Mouse (Mus musculus) bone marrow macrophage, adult 2 months (primary cell): ENCODE results near the gene Nxph1. TPM values are rescaled to one million over a fixed set of nuclear protein-coding genes. Genes with fewer than 3 reads are reported as not detected.

Experiments used
- H3K27ac ChIP-seq: 2 replicates; pipeline ENCODE4 v1.5.1; 2012; ENCODE audit warnings: low read depth, low read length; ENCODE audit not compliant: insufficient read depth
- H3K4me1 ChIP-seq: 2 replicates; pipeline ENCODE4 v1.6.1; 2012; ENCODE audit warnings: low read length; ENCODE audit not compliant: control insufficient read depth, insufficient read depth
- H3K4me3 ChIP-seq: 2 replicates; pipeline ENCODE4 v1.5.1; 2012; ENCODE audit warnings: mild to moderate bottlenecking, low read length, moderate library complexity; ENCODE audit not compliant: insufficient read depth
- CTCF ChIP-seq: IDR thresholded peaks from 2 replicates; pipeline ENCODE4 v1.5.1; 2012; ENCODE audit warnings: low read depth, mild to moderate bottlenecking, low read length, moderate library complexity
- POLR2A ChIP-seq: IDR thresholded peaks from 2 replicates; pipeline ENCODE4 v1.6.1; 2012; ENCODE audit warnings: mild to moderate bottlenecking, low read depth, low read length, borderline replicate concordance
- polyA plus RNA-seq: library from polyadenylated mRNA; stranded (reverse); fragments of >200 nt; gene quantifications from 2 replicates; pipeline ENCODE4 v1.2.4, GENCODE M21; 2012; ENCODE audit not compliant: missing spikeins, insufficient read depth, insufficient read length

Nxph1 gene
- polyA plus RNA-seq, 1 experiment: not detected

DNA sequence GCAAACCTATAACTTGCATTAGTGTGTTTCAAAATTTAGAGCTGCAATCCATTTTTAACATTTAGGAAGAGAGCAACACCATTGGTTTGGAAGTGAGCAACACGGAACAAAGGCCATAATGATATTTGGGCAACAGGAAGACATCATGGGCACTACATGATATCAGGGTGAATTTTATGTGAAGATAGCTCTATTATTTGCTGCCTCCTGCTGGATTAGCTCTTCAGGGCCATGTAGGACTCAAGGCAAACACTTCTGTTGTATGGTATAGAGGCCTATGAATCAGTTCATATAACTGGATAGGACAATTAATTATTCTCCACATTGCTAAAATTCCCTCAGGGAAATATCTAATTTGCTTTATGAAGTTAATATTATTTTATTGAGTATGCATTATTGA is 91.1 kb downstream of the Nxph1 start:
- H3K4me3 ChIP-seq: no peak overlapping the region
- H3K27ac ChIP-seq: no peak overlapping the region
- no peaks in the 10 kb centered on the region for H3K4me1 ChIP-seq
- TF ChIP-seq CTCF (no peak), POLR2A (no peak)

DNA sequence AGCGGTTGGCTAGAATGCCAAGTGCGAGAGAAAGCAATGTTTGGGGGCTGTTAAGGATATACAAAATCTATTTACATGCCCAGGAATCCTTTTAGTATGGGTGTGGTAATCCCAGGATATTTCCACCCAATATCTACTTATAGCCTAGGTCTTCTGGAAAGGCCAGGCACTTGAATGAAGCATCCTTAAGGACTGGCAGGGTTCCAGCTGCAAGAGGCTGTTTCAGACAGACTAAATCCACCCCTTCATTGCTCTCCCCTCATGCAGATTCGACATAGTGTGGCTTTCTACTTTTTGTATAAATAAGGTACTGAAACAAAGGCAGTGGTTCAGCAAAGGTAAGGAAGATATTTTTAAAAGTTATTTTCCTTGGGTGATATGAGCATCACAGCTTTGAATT is 92.8 kb downstream of the Nxph1 start:
- TF ChIP-seq POLR2A: no peak
- TF ChIP-seq CTCF: no peak
- no peak overlapping the region for H3K4me3 ChIP-seq

DNA sequence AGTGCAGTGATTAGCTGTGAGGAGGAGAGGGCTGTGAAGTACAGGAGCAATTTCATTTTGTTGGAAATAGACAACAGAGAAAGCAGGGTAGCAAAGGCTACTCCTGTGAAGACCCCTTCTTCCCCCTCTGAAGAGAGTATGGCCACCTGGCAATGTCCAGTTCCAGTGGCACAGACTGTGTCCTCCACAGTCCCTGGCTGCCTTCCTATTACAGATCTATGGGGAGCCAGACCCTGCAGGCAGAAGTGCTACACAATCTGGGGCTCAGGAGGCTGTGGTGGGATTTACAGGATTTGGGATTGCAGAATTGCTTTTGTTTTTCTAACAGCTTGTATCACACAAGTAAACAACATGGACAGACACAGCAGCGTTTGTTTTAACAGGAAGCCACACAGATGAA is 94.2 kb downstream of the Nxph1 start:
- no peak for TF ChIP-seq CTCF
- TF ChIP-seq POLR2A: no peak
- H3K27ac ChIP-seq: no peak overlapping the region
- no peak overlapping the region for H3K4me3 ChIP-seq
- H3K4me1 ChIP-seq: no peaks in the 10 kb centered on the region

More for the DNA sequence above, 92.8 kb downstream of the Nxph1 start:
- Histone ChIP-seq H3K27ac (no peak overlapping the region), H3K4me1 (no peaks in the 10 kb centered on the region)

DNA sequence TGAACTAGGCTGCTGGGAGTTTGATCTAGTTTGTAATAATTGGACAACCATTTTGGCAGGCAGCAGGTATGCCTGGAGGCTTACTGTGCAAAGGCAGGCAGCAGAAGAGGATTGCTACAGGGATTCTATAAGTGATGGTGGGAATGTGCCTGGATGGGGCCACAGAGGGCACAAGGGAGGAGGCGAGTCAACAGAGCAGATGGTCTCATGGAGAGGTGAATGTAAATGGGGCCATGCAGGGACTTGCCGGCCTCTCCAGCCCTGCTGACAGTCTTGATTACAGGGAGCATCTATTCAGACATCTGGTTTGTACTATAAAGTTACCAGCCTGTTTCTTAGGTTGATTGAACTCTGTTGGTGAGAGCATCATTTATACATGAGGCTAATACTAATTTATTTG is 98.6 kb downstream of the Nxph1 start:
- no peaks in the 10 kb centered on the region for H3K4me1 ChIP-seq
- no peak overlapping the region for H3K4me3 ChIP-seq
- H3K27ac ChIP-seq: no peak overlapping the region
- TF ChIP-seq POLR2A: no peak
- TF ChIP-seq CTCF: no peak

DNA sequence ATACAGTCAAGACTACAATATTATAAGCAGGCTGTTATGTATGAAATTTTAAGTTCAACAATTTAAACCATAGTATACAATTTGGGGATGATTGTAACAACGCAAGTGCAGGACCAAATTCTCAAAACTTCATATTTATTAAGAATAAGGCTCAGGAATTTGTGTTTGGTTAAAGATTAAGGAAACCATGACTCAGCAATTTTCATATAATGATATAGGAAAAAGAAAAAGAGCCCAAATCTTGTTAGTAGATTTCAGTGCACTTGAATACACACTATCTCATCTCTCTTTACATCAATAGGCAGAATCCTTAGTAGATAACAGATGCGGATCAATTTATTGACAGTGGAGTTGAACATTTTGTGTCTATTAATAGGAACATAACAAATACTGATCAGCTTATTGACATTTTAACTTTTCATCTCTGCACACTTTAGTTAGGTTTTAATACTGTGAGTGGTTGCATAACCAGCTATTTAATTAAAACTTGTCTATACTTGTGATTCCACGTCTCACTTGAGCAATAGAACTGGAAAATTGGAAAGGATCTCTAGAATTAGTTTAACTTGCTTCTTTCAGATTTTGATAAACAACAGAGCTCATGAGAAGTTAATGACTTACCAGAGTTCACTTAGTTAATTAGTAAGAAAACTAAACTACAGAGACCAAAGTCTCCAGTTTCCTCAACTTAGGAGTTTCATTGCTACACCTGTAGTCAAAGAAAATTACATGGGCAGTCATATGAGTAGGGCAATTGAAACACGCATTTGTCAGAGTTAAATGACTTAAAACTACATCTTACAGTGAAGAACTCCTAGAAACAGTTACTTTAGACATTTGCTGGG is 113.3 kb downstream of the Nxph1 start:
- no peaks in the 10 kb centered on the region for H3K4me1 ChIP-seq
- no peak overlapping the region for H3K27ac ChIP-seq
- no peak for TF ChIP-seq POLR2A
- TF ChIP-seq CTCF: no peak
- no peak overlapping the region for H3K4me3 ChIP-seq

DNA sequence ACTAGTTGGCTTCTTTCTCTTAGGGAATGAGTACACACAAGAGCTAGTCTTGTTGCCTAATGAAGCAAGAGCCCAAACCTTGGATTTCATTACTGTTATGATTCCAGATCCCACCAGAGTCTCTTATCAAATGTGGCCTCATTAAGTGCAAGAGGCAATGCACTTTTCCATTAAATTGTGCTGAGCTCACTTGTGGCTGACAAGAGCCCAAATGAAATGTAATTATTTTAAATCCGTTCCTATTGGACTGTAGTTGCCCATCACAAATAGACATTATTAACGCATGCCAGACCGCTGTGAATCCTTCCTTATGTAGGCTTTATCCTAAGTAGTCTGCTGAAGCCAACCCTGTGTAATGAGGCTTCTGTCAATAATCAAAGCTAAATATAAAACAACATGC is 118.2 kb downstream of the Nxph1 start:
- H3K4me1 ChIP-seq: no peaks in the 10 kb centered on the region
- no peak overlapping the region for H3K27ac ChIP-seq
- H3K4me3 ChIP-seq: no peak overlapping the region
- no peak for TF ChIP-seq POLR2A
- no peak for TF ChIP-seq CTCF

DNA sequence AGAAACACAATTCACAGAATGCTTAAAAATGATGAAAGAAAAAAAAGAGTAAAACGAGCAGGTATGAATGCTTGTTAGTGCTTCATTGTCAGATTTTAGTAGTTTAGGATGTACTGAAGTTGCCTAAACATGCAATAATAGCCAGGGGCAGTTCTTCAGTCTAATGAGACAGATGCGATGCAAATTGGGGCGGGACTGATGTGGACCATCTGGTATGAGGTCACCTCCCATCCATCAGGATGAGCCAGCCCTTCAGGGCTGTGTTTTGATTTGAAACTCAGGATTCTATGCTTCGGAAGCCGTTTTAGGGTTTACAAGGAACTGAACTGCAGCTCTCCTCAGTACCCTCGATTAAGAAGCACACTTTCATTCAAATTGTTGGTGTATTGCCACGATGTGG is 121.7 kb downstream of the Nxph1 start:
- TF ChIP-seq CTCF (no peak), POLR2A (no peak)
- no peak overlapping the region for H3K4me3 ChIP-seq
- H3K27ac ChIP-seq: no peak overlapping the region
- no peaks in the 10 kb centered on the region for H3K4me1 ChIP-seq

DNA sequence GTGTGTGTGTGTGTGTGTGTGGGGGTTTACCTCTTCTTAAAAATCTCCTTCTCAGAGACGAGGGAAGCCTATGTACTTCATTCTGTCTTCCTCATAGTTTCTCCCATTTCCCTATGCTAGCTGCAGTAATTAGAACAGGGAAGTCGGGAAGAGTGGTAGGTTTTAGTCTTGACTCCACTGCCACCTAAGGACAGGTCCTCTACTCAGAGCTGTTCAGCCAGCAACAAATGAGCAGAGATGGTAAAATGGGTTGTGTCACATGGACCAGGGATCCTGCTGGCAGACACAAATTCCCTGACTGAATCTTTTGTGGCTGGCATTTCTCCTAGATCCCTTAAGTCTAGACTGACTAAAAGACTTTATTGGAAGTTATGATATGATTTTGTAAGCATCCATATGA is 128.2 kb downstream of the Nxph1 start:
- TF ChIP-seq CTCF (no peak), POLR2A (no peak)
- H3K4me1 ChIP-seq: no peaks in the 10 kb centered on the region
- no peak overlapping the region for H3K4me3 ChIP-seq
- H3K27ac ChIP-seq: no peak overlapping the region

DNA sequence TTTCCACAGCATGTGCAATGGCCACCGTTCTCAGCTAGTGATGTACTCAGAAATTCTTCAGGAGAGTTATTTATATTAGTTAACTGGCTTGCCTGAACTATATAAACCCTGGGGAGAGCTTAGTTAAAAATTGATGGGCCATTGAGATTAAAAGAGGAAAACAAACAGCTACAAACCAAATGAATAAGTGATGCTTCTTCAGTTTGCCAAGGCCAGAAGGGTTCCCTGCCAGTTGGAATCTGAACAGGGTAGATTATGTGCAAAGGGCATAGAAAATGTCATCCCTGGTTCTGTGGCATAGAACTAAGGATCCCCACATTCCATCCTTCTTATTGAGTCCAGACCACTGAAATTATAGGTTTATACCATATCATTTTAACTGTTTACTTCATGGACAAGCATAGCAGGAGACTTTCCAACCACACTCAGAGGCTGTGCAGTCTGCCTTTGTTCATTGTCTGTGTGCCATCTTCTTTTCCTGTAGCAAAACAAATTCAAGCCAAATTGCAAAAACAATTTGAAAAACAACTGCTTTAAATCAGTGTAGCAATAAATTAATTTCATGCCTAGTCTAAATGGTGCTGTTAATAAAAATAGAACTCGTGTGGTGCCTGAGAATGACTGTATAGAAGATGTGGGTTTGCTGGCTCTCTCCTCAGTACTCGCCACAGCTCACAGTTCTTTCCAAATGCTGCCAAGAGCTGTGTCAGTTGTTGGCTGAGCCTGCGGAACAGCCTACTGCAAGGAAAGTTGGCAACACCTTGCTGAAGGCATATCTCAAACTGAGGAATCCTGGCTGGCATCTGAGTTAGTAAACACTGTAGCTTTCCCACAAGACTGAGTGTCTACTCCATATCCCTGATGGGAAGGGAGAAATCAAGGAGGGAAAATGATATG is 129.8 kb downstream of the Nxph1 start:
- H3K27ac ChIP-seq: no peak overlapping the region
- no peaks in the 10 kb centered on the region for H3K4me1 ChIP-seq
- TF ChIP-seq CTCF (no peak), POLR2A (no peak)
- H3K4me3 ChIP-seq: no peak overlapping the region

DNA sequence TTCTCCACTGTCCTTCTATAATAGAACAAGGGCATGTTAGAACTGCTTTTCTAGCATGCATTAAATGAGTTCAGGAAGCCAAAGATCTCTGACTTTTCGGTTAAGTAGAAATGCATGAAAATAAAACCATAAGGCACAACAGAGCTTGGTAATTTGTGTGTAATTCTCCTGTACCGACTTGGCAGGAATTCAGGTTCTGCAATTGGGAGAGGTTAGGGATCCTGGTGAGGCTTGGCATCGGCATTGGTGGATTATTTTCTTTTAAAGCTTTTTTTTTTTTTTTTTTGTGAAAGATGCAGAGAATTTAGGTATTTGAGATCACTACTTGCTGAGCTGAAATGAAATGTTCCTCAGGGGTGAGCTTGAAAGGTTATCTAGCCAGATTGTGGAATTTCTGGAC is 135.6 kb downstream of the Nxph1 start:
- TF ChIP-seq POLR2A: no peak
- no peak for TF ChIP-seq CTCF
- Histone ChIP-seq H3K4me1 (no peaks in the 10 kb centered on the region), H3K4me3 (no peak overlapping the region), H3K27ac (no peak overlapping the region)
